Mouse (Mus musculus): ENCODE results near the gene Eif4e2. TPM values are rescaled to one million over a fixed set of nuclear protein-coding genes. Genes with fewer than 3 reads are reported as not detected.

Eif4e2 gene
- polyA plus RNA-seq (2015; fragmentation: Nextera tagmentation; extraction: Ambion mirVana) = 101 and 109 TPM in 2 replicates

DNA sequence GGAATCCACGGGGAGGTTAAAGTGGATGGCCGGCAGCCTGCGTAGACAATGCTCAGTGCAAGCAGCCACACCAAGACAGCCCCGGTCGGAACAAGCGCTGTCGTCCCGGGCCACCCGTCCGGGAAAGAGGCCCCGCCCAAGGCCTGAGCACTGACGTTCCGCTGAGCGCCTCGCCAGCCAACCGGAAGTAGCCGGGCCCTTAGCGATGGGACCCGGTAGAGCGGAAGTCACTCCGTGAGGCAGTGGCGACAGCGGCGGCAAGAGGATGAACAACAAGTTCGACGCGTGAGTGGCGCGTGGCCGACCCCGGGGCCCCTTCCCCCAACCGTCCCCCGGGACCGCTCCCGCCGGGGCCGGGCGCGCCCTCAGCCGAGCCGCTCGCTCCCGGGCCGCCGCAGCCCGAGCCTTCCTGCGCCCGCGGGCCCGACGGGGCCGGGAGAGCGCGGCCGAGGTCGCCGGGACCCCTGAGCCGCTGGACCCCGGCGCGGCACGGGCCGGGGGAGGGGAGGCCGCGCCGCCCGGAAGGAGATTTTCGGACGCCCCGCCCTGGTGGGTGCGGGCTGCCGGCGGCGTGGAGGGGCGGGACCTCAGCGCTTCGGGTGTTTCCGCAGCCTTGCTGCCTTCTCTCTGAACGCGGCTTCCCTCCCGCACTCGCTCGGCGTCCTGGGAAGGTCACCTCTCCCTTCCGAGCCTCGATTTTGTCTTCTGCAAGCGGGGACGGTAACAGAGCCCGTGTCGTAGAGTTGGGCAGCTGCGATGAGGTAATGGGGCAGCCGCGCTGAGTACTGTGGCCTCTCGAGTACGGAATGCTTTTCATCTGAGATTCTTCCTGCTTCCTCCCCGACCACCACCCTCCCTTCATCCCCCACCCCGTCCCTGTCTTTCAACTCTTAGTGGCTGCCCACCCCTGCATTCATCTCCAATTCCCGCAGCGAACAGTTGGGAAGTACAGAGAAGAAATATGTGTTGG, at the start of gene Eif4e2:
TSS of gene Eif4e2 (plus strand) at position 180 of the 970 bp plus-strand sequence.
- DNase-seq (peak; percentile 91), ATAC-seq (ENCODE audit: low read depth) (peak; percentile 97)
- under 1% methylated on average over 85 of the region's 99 CpGs for WGBS (ENCODE audit: insufficient replicate concordance)

DNA sequence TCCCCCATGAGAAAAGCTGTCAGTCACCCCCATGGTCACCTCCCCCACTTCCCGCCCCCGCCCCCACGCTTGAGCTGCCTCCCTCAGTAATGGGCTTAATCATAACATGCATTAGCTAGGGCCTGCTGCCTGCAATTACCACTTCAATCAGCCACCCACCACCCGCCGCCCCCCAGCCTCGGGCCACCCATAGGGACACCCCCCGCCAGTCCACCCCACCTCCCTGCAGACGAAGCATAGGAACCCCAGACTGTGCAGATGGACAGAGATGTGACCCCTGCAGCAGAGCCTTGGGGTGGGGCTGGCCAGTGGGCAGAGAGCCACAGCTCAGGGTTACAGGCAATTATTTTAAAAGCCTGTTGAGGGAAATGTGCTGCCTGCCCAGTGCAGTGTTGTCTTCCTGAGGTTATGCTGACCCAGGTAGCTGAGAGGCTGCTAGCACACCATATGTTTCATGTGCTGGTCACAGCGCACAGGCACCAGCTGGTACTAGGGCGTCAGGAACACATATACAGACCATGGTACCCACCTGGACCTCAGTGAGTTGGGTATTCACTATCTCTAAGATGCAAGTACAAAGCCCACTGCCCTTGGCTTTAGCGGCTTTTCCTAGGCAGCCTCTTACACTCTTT, 49.4 kb upstream of the Eif4e2 start:
- Histone ChIP-seq H3K36me3 (no peaks in the 10 kb centered on the region), H3K9me3 (replicated peaks) (no peaks in the 10 kb centered on the region), H3K9ac (no peak overlapping the region), H3K4me3 (replicated peaks) (no peak overlapping the region), H3K27ac (no peak overlapping the region), H3K4me1 (replicated peaks) (no peaks in the 10 kb centered on the region), H3K4me2 (no peak overlapping the region), H3K27me3 (peaks cover 63% of the 10 kb centered on the region)
- no peak for DNase-seq
- WGBS (ENCODE audit: insufficient replicate concordance) = 26% methylated on average over 11 of the region's 11 CpGs
- ATAC-seq (ENCODE audit: low read depth) = no peak

More for the DNA sequence above, at the start of gene Eif4e2:
- Histone ChIP-seq H3K27ac (peak within 1 kb of the TSS; percentile 99), H3K9ac (peak within 1 kb of the TSS; percentile 99), H3K4me1 (replicated peaks) (peaks cover 47% of the 10 kb centered on the region), H3K4me2 (peak within 1 kb of the TSS; percentile 83), H3K36me3 (peaks cover 9% of the 10 kb centered on the region; the same call in 1 of the 2 replicates), H3K4me3 (replicated peaks) (peak within 1 kb of the TSS; percentile 95), H3K27me3 (no peaks in the 10 kb centered on the region), H3K9me3 (replicated peaks) (no peaks in the 10 kb centered on the region)

DNA sequence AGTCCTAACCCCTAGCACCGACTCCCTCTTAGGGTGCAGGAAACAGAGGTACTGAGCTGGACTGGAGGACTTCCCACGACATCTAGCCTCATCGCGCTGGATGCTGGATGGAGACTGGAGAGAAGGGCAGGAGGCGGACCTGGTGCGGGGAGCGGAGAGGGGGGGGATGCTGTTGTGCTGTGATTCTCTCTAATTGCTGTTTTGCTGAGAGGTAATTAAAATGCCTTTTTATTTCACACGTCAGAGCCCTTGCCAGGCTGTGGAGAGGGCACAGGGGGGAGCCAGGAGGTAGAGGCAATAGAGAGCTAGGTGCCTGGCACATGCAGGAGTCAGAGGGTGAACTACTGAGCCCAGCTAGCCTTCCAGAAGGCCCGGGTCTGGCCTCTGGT, 48.9 kb upstream of the Eif4e2 start:
- Histone ChIP-seq H3K36me3 (no peaks in the 10 kb centered on the region), H3K4me3 (replicated peaks) (no peak overlapping the region), H3K4me2 (no peak overlapping the region), H3K9me3 (replicated peaks) (no peaks in the 10 kb centered on the region), H3K27ac (no peak overlapping the region), H3K4me1 (replicated peaks) (no peaks in the 10 kb centered on the region), H3K9ac (no peak overlapping the region), H3K27me3 (peaks cover 66% of the 10 kb centered on the region)
- WGBS (ENCODE audit: insufficient replicate concordance) = 39% methylated on average over 9 of the region's 9 CpGs
- ATAC-seq (ENCODE audit: low read depth) = no peak
- DNase-seq = no peak

DNA sequence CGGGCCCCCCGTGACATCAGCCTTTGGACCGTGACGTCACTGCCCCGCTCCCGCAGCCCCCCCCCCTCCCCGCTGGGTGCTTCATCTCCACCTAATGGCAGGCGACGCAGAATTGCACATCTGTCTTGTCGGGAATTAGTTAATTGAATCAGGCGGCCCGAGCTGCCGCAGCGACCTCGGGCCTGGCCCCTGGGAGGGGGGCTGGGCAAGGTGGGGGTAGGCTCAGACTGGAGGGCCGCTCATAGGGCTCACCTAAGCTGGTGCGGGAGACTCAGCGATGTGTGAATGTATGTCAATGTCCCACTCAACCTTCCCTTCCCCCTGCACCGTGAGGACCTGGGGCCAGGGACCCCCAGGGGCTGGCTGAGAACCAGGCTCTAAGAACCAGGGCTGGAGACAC, 43.3 kb upstream of the Eif4e2 start:
- no peak overlapping the region for H3K4me3 ChIP-seq (replicated peaks)
- ATAC-seq (ENCODE audit: low read depth) (no peak), DNase-seq (no peak)
- no peaks in the 10 kb centered on the region for H3K36me3 ChIP-seq
- no peak overlapping the region for H3K27ac ChIP-seq
- H3K9ac ChIP-seq = no peak overlapping the region
- peaks cover 81% of the 10 kb centered on the region for H3K27me3 ChIP-seq
- H3K9me3 ChIP-seq (replicated peaks) = no peaks in the 10 kb centered on the region
- 17% methylated on average over 18 of the region's 19 CpGs for WGBS (ENCODE audit: insufficient replicate concordance)
- no peak overlapping the region for H3K4me2 ChIP-seq
- peaks cover 8% of the 10 kb centered on the region; the same call in 1 of the 2 replicates for H3K4me1 ChIP-seq (replicated peaks)

DNA sequence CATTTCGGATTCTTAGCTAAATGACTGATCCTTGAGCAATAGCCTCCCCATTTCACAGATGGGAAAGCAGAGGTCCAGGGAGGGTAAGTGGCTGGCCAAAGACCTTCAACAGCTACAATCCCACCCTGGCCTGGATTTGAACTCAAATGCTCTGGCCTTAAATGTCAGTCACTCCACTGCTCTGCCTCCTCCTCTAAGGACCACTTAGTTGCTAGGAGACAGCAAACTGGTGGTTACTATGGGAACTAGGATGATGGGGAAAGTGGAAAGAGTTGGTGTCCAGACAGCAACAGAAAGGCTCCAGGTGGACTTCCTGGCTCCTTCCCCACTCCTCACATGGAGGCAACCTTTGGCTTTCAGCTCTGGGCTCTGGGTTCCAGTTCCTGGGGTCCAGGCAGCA, 42.4 kb upstream of the Eif4e2 start:
- H3K4me3 ChIP-seq (replicated peaks) = no peak overlapping the region
- H3K9me3 ChIP-seq (replicated peaks) = no peaks in the 10 kb centered on the region
- no peak for DNase-seq
- H3K27ac ChIP-seq = no peak overlapping the region
- H3K36me3 ChIP-seq = no peaks in the 10 kb centered on the region
- peaks cover 73% of the 10 kb centered on the region for H3K27me3 ChIP-seq
- no peak overlapping the region for H3K9ac ChIP-seq
- 39% methylated on average over 1 of the region's 1 CpGs for WGBS (ENCODE audit: insufficient replicate concordance)
- peaks cover 8% of the 10 kb centered on the region; the same call in 1 of the 2 replicates for H3K4me1 ChIP-seq (replicated peaks)
- ATAC-seq (ENCODE audit: low read depth) = no peak
- H3K4me2 ChIP-seq = no peak overlapping the region

DNA sequence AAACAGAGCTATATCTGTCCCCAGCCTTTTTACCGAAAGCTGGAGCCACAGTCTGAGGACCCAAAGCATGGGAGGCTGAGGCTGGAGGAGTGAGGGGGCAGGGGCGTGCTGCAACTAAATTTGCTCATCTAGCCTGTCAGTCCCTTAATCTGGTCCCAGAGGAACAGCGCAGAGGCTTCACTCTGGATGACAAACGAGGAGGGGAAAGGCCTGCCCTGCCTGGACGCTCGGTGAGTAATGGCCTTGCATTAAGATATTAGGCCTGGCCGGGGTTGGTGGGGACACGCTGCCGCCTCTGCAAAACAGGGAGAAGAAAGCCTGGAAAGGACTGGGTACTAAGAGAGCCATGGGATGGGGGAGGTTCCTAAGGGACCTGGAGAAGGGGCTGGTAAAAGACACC, 41.4 kb upstream of the Eif4e2 start:
- H3K4me2 ChIP-seq = no peak overlapping the region
- H3K36me3 ChIP-seq = no peaks in the 10 kb centered on the region
- DNase-seq (no peak), ATAC-seq (ENCODE audit: low read depth) (no peak)
- no peak overlapping the region for H3K4me3 ChIP-seq (replicated peaks)
- peaks cover 68% of the 10 kb centered on the region for H3K27me3 ChIP-seq
- 45% methylated on average over 9 of the region's 9 CpGs for WGBS (ENCODE audit: insufficient replicate concordance)
- H3K9ac ChIP-seq = no peak overlapping the region
- no peak overlapping the region for H3K27ac ChIP-seq
- H3K9me3 ChIP-seq (replicated peaks) = no peaks in the 10 kb centered on the region
- H3K4me1 ChIP-seq (replicated peaks) = peaks cover 8% of the 10 kb centered on the region; the same call in 1 of the 2 replicates

DNA sequence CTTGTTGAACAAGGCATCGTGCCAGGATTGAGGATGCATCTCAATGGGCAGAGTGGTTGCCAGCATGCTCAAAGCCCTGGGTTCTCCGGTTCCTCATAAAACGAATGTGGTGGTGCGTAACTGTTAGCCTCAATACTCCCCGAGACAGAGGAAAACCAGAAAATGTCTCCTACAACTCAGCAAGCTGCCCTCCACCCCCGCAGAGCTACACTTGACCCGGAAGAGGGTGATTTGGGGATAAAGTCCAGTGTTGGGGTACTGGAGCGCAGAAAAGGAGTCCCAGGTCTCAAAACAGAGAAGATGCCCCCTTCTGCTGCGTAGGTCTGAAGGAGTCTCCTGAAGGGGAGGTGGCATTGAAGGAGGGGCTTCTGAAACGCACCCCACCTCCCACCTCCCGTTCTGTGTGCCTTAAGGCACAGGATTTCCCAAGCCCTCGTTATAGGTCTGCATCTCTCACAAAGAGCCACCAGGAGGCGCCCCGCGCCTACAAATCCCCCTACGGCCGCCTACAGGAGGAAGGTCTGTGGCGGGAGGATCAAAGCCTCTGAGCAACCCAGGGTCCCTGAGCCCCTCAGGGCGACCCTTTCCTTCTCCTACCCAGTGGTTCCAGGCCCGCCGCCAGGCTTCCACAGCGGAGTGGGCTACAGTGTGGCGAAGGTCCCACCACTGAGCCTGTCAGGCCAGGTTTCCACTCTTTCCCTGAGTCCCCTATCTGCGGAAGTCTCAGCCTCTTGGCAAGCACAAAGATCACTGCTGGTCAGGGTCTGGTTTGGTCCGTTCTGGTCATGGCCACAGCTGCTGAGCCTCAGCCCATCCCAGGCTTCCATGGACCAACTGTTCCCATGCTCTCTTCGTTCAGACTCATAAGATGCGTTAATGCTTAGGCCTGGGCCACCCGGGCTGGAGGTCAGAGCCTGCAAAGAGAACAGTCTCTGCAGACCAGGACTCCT, 39.4 kb upstream of the Eif4e2 start:
- WGBS (ENCODE audit: insufficient replicate concordance) = 22% methylated on average over 28 of the region's 28 CpGs
- ATAC-seq (ENCODE audit: low read depth) (peak; percentile 6; the same call in 1 of the 2 replicates), DNase-seq (peak; percentile 23)
- Histone ChIP-seq H3K36me3 (no peaks in the 10 kb centered on the region), H3K4me2 (peak overlapping the region; percentile 21; the same call in 1 of the 2 replicates), H3K27me3 (peaks cover 52% of the 10 kb centered on the region), H3K9me3 (replicated peaks) (no peaks in the 10 kb centered on the region), H3K4me3 (replicated peaks) (no peak overlapping the region), H3K4me1 (replicated peaks) (peaks cover 8% of the 10 kb centered on the region; the same call in 1 of the 2 replicates), H3K27ac (no peak overlapping the region), H3K9ac (no peak overlapping the region)

DNA sequence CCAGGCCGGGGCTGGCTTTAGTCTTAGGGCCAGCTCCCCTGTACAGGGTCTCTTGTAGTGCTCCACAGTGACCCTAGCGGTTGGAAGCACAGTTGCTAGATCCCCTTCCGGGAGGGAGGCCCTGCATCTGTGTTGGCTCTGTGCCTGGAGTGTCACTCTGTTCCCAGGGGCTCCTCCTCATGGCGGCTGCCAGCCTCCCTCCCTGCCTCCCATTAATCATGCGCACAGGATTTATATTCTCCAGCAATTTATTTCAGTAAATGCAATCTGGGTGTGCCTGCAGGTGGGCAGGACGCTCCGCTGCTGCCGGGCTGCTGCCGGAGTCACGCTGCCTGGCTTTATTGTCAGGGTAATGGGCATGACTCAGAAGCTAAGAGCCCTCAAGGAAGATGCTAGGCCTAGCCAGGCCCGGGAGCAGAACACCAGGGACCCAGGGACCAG, 37.8 kb upstream of the Eif4e2 start:
- Histone ChIP-seq H3K27ac (no peak overlapping the region), H3K4me3 (replicated peaks) (no peak overlapping the region), H3K4me2 (no peak overlapping the region), H3K4me1 (replicated peaks) (peaks cover 8% of the 10 kb centered on the region; the same call in 1 of the 2 replicates), H3K9me3 (replicated peaks) (no peaks in the 10 kb centered on the region), H3K36me3 (no peaks in the 10 kb centered on the region), H3K27me3 (peaks cover 45% of the 10 kb centered on the region), H3K9ac (no peak overlapping the region)
- 38% methylated on average over 11 of the region's 11 CpGs for WGBS (ENCODE audit: insufficient replicate concordance)
- DNase-seq (no peak), ATAC-seq (ENCODE audit: low read depth) (no peak)

DNA sequence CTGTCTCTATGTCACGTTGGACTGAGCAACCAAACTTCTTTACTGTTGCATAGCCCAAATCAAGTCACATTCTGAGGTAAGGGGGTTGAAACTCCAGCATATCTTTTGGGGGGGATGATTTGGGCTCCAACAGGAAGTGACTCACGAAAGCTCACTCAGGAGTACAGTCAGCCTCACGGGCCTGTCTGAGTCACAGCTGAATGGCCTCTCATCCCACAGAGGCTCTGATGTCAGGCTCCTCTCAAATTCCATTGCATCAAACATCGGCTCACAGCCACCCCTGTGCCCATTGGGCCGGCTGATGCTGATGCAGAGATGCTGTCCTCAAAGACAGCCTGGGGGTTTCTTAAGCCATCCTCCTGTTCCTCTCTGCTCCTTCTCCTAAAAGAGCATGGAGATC, 32.8 kb upstream of the Eif4e2 start:
- Histone ChIP-seq H3K4me1 (replicated peaks) (no peaks in the 10 kb centered on the region; the same call in 1 of the 2 replicates), H3K27me3 (peaks cover 57% of the 10 kb centered on the region), H3K4me3 (replicated peaks) (no peak overlapping the region), H3K9ac (no peak overlapping the region), H3K4me2 (no peak overlapping the region), H3K36me3 (no peaks in the 10 kb centered on the region), H3K27ac (no peak overlapping the region), H3K9me3 (replicated peaks) (no peaks in the 10 kb centered on the region)
- WGBS (ENCODE audit: insufficient replicate concordance) = 21% methylated on average over 5 of the region's 5 CpGs
- ATAC-seq (ENCODE audit: low read depth) (no peak), DNase-seq (no peak)

DNA sequence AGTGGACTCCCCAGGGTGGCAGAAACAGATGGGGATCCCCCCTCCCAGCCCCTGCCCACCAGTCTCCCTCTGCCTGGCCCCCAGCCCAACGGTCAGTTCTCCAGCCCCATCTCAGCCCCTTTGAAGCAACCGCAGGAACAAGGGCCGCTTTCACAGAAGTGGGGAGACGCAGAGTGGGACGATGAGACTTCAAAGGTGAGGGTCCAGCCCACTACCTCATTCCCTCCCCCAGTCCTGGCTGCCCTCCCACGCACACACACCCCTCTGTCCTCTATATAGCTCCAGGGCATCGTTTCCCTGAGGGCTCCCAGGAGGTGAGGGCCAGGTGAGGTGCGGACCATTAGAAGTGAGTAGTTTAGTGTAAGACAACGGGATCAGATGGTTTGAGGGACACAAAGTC, 30.7 kb upstream of the Eif4e2 start, which contains the start of gene Prss56:
TSS of gene Prss56 (plus strand) at position 301 of the 400 bp plus-strand sequence.
- ATAC-seq (ENCODE audit: low read depth) (no peak), DNase-seq (no peak)
- H3K9me3 ChIP-seq (replicated peaks) = no peaks in the 10 kb centered on the region
- 49% methylated on average over 9 of the region's 9 CpGs for WGBS (ENCODE audit: insufficient replicate concordance)
- peaks cover 5% of the 10 kb centered on the region for H3K4me1 ChIP-seq (replicated peaks)
- H3K36me3 ChIP-seq = no peaks in the 10 kb centered on the region
- no peak within 1 kb of the TSS for H3K4me2 ChIP-seq
- peaks cover 75% of the 10 kb centered on the region for H3K27me3 ChIP-seq
- no peak within 1 kb of the TSS for H3K27ac ChIP-seq
- H3K9ac ChIP-seq = no peak within 1 kb of the TSS
- no peak within 1 kb of the TSS for H3K4me3 ChIP-seq (replicated peaks)
